8 mouse cellular contexts compared by ENCODE assay signal in genomic region chr1:90838221-90838620, GRCm38 (mm10). TPM values are rescaled to one million over a fixed set of nuclear protein-coding genes. Genes with fewer than 3 reads are reported as not detected.
DNase-seq lines count a peak whose midpoint lies in the region; ATAC-seq and TF ChIP-seq lines count a peak whose summit lies in the region.

No protein-coding gene starts in this region.

- H3K4me3 ChIP-seq in forebrain, embryonic 15.5 days: no peak overlapping the region
- no peak overlapping the region for H3K4me3 ChIP-seq in forebrain, embryonic 10.5 days
- H3K4me3 ChIP-seq in embryonic fibroblast, embryonic 13.5 days (ENCODE audit: insufficient read depth, low read length): no peak overlapping the region
- no peak overlapping the region for H3K4me3 ChIP-seq in heart, postnatal 0 days (ENCODE audit: low read depth, low read length)

- no peak overlapping the region for H3K27ac ChIP-seq in forebrain, embryonic 15.5 days (replicated peaks)
- H3K27ac ChIP-seq in forebrain, embryonic 10.5 days: no peak overlapping the region
- H3K27ac ChIP-seq in embryonic fibroblast, embryonic 13.5 days (ENCODE audit: insufficient read depth, low read length): peak overlapping the region; percentile 98
- H3K27ac ChIP-seq in heart, postnatal 0 days (ENCODE audit: low read depth): peak overlapping the region; percentile 63

- H3K36me3 ChIP-seq in forebrain, embryonic 15.5 days: no peaks in the 10 kb centered on the region
- no peaks in the 10 kb centered on the region for H3K36me3 ChIP-seq in forebrain, embryonic 10.5 days (replicated peaks)
- H3K36me3 ChIP-seq in heart, postnatal 0 days (replicated peaks; ENCODE audit: control insufficient read depth, insufficient read depth, low read length): no peaks in the 10 kb centered on the region

- TF ChIP-seq POLR2A in embryonic fibroblast, embryonic 13.5 days (IDR thresholded peaks at IDR 0.05; ENCODE audit: low read depth, low read length): 0 out of 2 replicates have a peak, but pooled peaks have one; percentile 46

- no peak for DNase-seq in forebrain, embryonic 10.5 days (ENCODE audit: extremely low spot score, low spot score)
- DNase-seq in heart, postnatal 0 days (ENCODE audit: low spot score): peak; percentile 27
- peak; percentile 47 to 59 for DNase-seq in left cerebral cortex, postnatal 10 days (ENCODE audit: extremely low spot score in 1 of 2, low spot score in 2 of 2)
- peak; percentile 77 to 82 for DNase-seq in right cerebral cortex, postnatal 36 days (ENCODE audit: low spot score in 2 of 2)
- DNase-seq in yolk sac, embryonic 10.5 days (ENCODE audit: low spot score): no peak

- H3K27me3 ChIP-seq in forebrain, embryonic 15.5 days: no peaks in the 10 kb centered on the region
- H3K27me3 ChIP-seq in forebrain, embryonic 10.5 days (ENCODE audit: poor library complexity, severe bottlenecking): no peaks in the 10 kb centered on the region
- H3K27me3 ChIP-seq in heart, postnatal 0 days (ENCODE audit: control insufficient read depth, insufficient read depth, low read length): no peaks in the 10 kb centered on the region

- intact Hi-C loops in left cerebral cortex, postnatal 10 days (cut with DNase I): no loop called here

- 42% methylated on average over 12 of the region's 12 CpGs for WGBS in forebrain, embryonic 15.5 days
- 78% methylated on average over 12 of the region's 12 CpGs for WGBS in forebrain, embryonic 10.5 days
- 32% methylated on average over 12 of the region's 12 CpGs for WGBS in heart, postnatal 0 days

- peaks cover 9% of the 10 kb centered on the region; the same call in 1 of the 2 replicates for H3K4me1 ChIP-seq in forebrain, embryonic 15.5 days
- peaks cover 17% of the 10 kb centered on the region for H3K4me1 ChIP-seq in forebrain, embryonic 10.5 days
- peaks cover 23% of the 10 kb centered on the region for H3K4me1 ChIP-seq in embryonic fibroblast, embryonic 13.5 days (ENCODE audit: control insufficient read depth, insufficient read depth, low read length)
- peaks cover 11% of the 10 kb centered on the region; the same call in 1 of the 2 replicates for H3K4me1 ChIP-seq in heart, postnatal 0 days (ENCODE audit: control insufficient read depth, insufficient read depth)

- TF ChIP-seq EP300 in heart, postnatal 0 days (IDR thresholded peaks at IDR 0.05; ENCODE audit: low read depth): no peak

- H3K9ac ChIP-seq in forebrain, embryonic 15.5 days (replicated peaks): no peak overlapping the region
- no peak overlapping the region for H3K9ac ChIP-seq in heart, postnatal 0 days (replicated peaks; ENCODE audit: low read depth, low read length)

- H3K4me2 ChIP-seq in forebrain, embryonic 15.5 days (replicated peaks): no peak overlapping the region
- H3K4me2 ChIP-seq in heart, postnatal 0 days (ENCODE audit: low read depth, low read length): peak overlapping the region; percentile 38

- no peak for TF ChIP-seq CTCF in embryonic fibroblast, embryonic 13.5 days (IDR thresholded peaks at IDR 0.05; ENCODE audit: borderline replicate concordance, insufficient read depth, low read length)
- TF ChIP-seq CTCF in heart, postnatal 0 days (IDR thresholded peaks at IDR 0.05; ENCODE audit: low read depth): no peak

- no peaks in the 10 kb centered on the region for H3K9me3 ChIP-seq in forebrain, embryonic 15.5 days
- H3K9me3 ChIP-seq in forebrain, embryonic 10.5 days: no peaks in the 10 kb centered on the region
- H3K9me3 ChIP-seq in heart, postnatal 0 days (replicated peaks; ENCODE audit: control insufficient read depth, low read length): no peaks in the 10 kb centered on the region

- ATAC-seq in forebrain, embryonic 15.5 days (replicated peaks): peak; percentile 48; the same call in 1 of the 2 replicates
- peak; percentile 34; the same call in 1 of the 2 replicates for ATAC-seq in heart, postnatal 0 days (ENCODE audit: insufficient read depth, low read depth)
- ATAC-seq in erythroid progenitor cell, adult 5-6 weeks (replicated peaks; ENCODE audit: low FRiP score, poor library complexity, severe bottlenecking): no peak

RNA-seq across cellular contexts. Expression of gene Col6a3, which starts 5.5 kb away (rescaled TPM):
- 3.2 and 3.5 TPM in 2 replicates for polyA plus RNA-seq in forebrain, embryonic 15.5 days (2015; fragmentation: Nextera tagmentation; extraction: Ambion mirVana)
- polyA plus RNA-seq in forebrain, embryonic 10.5 days (2016; fragmentation: Nextera tagmentation; extraction: Ambion mirVana): 1.8 and 2.3 TPM in 2 replicates
- polyA plus RNA-seq in embryonic fibroblast, embryonic 13.5 days (2011; ENCODE audit: insufficient read length, low read depth, missing spikeins): 591 and 749 TPM in 2 replicates
- total RNA-seq in heart, postnatal 0 days (2014; rRNA removed; ENCODE audit: low replicate concordance): 81.7 and 110 TPM in 2 replicates
- polyA plus RNA-seq in heart, postnatal 0 days (2015; fragmentation: Nextera tagmentation; extraction: Ambion mirVana): 14.2 and 15.1 TPM in 2 replicates
- 1 to 10 TPM; 5.3 to 8.8 TPM for total RNA-seq in left cerebral cortex, postnatal 10 days (2021)
- not detected in 2 replicates for total RNA-seq in erythroid progenitor cell, adult 5-6 weeks (2015; ENCODE audit: low replicate concordance)
- 0.13 TPM in 1 of 2 replicates, not detected in the other for total RNA-seq in erythroid progenitor cell, adult 5-6 weeks (2017; ENCODE audit: low replicate concordance)

Comparison
In these comparisons a context has a peak if more than half of its experiments do, and no peak if none do; other contexts are left out.
1. H3K27ac ChIP-seq: peak in embryonic fibroblast, embryonic 13.5 days (single experiment) and heart, postnatal 0 days (single experiment); none in forebrain, embryonic 15.5 days (single experiment) and forebrain, embryonic 10.5 days (single experiment).
2. DNase-seq: peak in heart, postnatal 0 days (single experiment), left cerebral cortex, postnatal 10 days (2 of 2) and right cerebral cortex, postnatal 36 days (2 of 2); none in forebrain, embryonic 10.5 days (single experiment) and yolk sac, embryonic 10.5 days (single experiment).
3. RNA of gene Col6a3, which starts 5.5 kb away (polyA plus RNA-seq): 591 to 749 TPM in embryonic fibroblast, embryonic 13.5 days; 14.2 to 15.1 TPM in heart, postnatal 0 days, 3.2 to 3.5 TPM in forebrain, embryonic 15.5 days and 1.8 to 2.3 TPM in forebrain, embryonic 10.5 days; every median in the first group is over 10 times any median in the second.